Mouse (Mus musculus) pancreas, adult 10 weeks (tissue): ENCODE measurements around the gene Nckap5l. TPM values are rescaled to one million over a fixed set of nuclear protein-coding genes. Genes with fewer than 3 reads are reported as not detected.

ENCODE experiments used
- polyA plus RNA-seq: library from polyadenylated mRNA; stranded (reverse); fragments of 350-450 nt; fragmentation: Illumina TruSeq; extraction: RNeasy Lipid Tissue Mini Kit (QIAGEN cat#74804); gene quantifications from one replicate; pipeline ENCODE4 v1.2.3, GENCODE M21; 2015; ENCODE audit warnings: low read depth, low replicate concordance; ENCODE audit not compliant: insufficient read depth

The Nckap5l gene
- 1.2 TPM for polyA plus RNA-seq

DNA sequence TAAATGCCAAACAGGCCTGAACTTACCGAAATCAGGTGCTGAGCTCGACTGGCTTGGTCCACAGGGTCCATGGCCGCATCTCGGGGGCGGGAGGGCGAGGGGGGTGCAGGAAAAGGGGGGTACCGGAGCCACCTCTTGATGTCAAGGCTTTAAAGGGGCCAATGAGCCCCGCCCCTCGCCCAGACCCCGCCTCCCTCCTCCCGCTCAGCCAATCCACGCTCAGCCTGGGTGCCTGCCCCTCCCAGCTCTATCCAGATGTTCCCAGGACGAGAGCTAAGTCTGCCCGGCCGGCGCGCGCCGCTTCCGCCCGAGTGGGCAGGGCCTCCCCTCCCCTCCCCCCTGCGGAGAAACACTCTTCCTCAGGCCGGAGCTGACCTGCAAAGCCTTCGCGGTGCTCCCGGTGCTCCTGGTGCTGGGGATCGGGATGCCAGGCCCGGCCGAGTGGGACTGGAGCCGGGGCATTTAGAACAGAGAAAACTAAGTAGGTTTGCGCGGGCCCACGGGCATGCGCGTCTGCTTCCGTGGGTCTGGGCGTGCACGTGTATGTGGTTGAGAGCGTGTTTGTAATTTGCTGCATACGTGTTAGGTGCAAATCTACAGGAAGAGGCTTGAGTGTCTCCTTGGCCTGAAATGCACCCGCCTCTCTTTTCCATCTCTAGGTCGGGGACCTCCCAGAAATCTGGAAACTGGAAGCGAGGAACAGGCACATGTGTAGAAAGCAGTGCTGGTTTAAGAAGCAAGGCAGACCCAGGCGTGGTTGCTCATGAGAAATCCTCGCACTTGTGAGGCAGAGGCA, at the start of gene Nckap5l:
Nckap5l (minus strand) TSS at position 143 of the 796 bp plus-strand sequence.

DNA sequence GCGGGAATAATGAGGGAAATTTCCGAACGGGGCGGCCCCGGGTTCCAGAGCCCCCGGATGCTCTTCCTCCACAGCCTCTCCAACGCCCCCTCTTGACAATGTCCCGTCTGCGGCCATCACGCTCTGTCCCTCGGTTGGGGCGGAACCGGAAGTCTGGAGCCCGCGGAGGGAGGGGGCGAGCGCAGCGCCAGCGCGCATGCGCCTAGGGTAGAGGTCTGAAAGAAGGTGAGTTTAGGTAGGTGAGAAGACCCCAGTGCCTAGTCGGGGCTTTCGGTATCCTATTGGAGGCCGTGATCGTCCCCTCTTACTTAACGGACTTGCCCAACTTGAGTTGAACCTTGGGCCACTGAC, 17.0 kb upstream of the Nckap5l start, which contains the start of gene Bcdin3d:
Bcdin3d (minus strand) TSS at position 155 of the 351 bp plus-strand sequence.

DNA sequence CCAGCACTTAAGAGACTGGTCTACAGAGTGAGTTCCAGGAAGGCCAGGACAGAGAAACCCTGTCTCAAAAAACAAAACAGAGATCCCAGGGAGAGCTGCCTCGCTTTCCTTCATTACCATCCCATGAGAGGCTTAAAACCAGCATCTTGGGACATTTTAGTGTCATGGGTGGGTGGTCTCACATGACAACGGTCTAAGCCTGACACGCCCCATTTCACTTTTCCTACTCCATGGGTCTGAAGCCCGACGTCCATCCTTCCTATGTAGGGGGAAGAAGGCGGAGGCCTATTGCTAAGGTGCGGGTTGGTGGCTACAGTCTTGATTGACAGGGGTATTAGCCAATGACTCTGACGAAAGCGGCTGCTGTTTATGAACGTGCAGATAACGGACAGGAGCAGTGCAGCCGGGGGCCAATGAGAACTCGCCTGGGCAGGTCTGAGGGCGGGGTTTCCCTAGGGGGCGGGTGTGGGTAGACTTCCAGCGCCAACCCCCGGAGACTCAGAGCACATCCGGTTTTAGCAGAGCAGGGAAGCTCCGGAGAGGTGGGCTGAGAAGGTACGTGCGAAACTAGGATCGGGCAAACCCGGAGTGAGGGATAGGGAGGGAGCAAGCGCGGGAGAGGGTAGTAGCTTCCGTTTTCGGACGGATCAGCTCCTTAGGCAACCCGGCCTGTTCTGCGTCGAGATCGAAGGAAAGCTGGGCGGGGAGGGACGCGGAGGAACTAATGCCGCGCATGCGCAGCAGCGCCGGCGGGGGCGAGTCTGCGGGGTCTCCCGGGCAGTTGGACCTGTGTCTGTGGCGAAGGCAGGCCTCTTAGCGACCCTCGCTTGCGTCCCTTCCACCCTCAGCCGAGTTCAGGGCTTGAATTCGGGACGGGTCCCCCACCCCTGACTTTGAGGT, 64.8 kb downstream of the Nckap5l start, which contains the start of gene Tmbim6:
Tmbim6 (plus strand) TSS at position 397 of the 900 bp plus-strand sequence.

Other genes with a start within 250 kb of the Nckap5l start
- 0.70 TPM for gene Kcnh3, start 232.9 kb downstream of the Nckap5l start, polyA plus RNA-seq
- gene Mcrs1, start 205.8 kb downstream of the Nckap5l start, polyA plus RNA-seq: 14.0 TPM
- gene Prpf40b, start 162.7 kb downstream of the Nckap5l start, polyA plus RNA-seq: 33.0 TPM
- gene Fam186b, start 161.9 kb downstream of the Nckap5l start, polyA plus RNA-seq: not detected
- gene Fmnl3, start 87.3 kb downstream of the Nckap5l start, polyA plus RNA-seq: 7.1 TPM
- 82.7 TPM for gene Tmbim6, start 64.9 kb downstream of the Nckap5l start, polyA plus RNA-seq
- 2.5 TPM for gene Bcdin3d, start 17.0 kb upstream of the Nckap5l start, polyA plus RNA-seq
- gene Faim2, start 70.4 kb upstream of the Nckap5l start, polyA plus RNA-seq: 2.0 TPM
- gene Aqp2, start 121.3 kb upstream of the Nckap5l start, polyA plus RNA-seq: not detected
- gene Aqp5, start 133.0 kb upstream of the Nckap5l start, polyA plus RNA-seq: 2.9 TPM
- not detected for gene Aqp6, start 143.7 kb upstream of the Nckap5l start, polyA plus RNA-seq
- gene Racgap1, start 193.9 kb upstream of the Nckap5l start, polyA plus RNA-seq: 0.52 TPM
- 2.1 TPM for gene Asic1, start 212.6 kb upstream of the Nckap5l start, polyA plus RNA-seq
- 5.5 TPM for gene Smarcd1, start 244.4 kb upstream of the Nckap5l start, polyA plus RNA-seq
- not detected for gene Gm17349, start 247.7 kb upstream of the Nckap5l start, polyA plus RNA-seq